Comparison of ENCODE assay signal across 7 mouse cellular contexts in the genomic region with DNA sequence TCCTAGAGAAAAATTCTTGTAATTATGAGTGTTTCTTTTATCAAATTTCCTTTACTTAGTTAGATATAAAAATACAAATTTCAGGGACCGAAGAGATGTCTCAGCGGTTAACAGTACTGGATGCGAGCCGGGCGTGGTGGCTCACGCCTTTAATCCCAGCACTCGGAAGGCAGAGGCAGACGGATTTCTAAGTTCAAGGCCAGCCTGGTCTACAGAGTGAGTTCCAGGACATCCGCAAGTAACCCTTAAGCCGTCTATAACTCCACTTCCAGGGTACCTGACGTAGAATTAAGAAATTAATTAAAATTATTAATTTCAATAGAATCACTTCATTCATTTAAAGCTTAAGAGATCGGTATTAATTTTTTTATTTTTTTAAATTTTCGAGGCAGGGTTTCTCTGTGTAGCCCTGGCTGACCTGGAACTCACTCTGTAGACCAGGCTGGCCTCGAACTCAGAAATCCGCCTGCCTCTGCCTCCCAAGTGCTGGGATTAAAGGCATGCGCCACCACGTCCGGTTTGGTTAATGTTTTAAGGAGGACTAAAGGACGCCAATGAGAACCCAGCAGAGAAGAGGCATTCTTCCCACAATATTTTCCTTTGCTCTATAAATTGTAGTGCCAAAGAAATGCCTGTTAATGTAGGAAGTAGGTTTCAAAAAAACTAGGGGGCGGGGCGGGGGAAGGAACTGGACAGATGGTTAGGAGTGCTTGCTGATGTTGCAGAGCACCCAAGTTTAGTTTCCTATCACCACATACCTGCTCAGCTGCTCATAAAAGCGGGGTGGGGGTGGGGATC. TPM values are rescaled to one million over a fixed set of nuclear protein-coding genes. Genes with fewer than 3 reads are reported as not detected.
A peak's percentile ranks its signal among the peaks of the same experiment; 100 is the strongest.
DNase-seq lines count a peak whose midpoint lies in the region; ATAC-seq lines count a peak whose summit lies in the region.

No protein-coding gene starts in this region.

- no peaks in the 10 kb centered on the region for H3K9me3 ChIP-seq in megakaryocyte, embryonic 14.5 days
- H3K9me3 ChIP-seq in hindbrain, embryonic 10.5 days = no peaks in the 10 kb centered on the region
- H3K9me3 ChIP-seq in midbrain, embryonic 11.5 days (ENCODE audit: control insufficient read depth, low read length) = no peaks in the 10 kb centered on the region

- peak overlapping the region; percentile 100 for H3K4me3 ChIP-seq in megakaryocyte, embryonic 14.5 days (replicated peaks)
- peak overlapping the region; percentile 83 for H3K4me3 ChIP-seq in hindbrain, embryonic 10.5 days
- peak overlapping the region; percentile 76 for H3K4me3 ChIP-seq in midbrain, embryonic 11.5 days (ENCODE audit: low read depth, low read length)

- peak overlapping the region; percentile 50 for H3K4me2 ChIP-seq in midbrain, embryonic 11.5 days

- H3K27ac ChIP-seq in hindbrain, embryonic 10.5 days = peak overlapping the region; percentile 96
- H3K27ac ChIP-seq in midbrain, embryonic 11.5 days (ENCODE audit: low read depth, low read length) = peak overlapping the region; percentile 67

- peaks cover 19% of the 10 kb centered on the region; the same call in 1 of the 2 replicates for H3K4me1 ChIP-seq in megakaryocyte, embryonic 14.5 days
- peaks cover 11% of the 10 kb centered on the region for H3K4me1 ChIP-seq in hindbrain, embryonic 10.5 days (replicated peaks)
- 0 out of 2 replicates have a peak, but pooled peaks cover 5% of the 10 kb centered on the region for H3K4me1 ChIP-seq in midbrain, embryonic 11.5 days (ENCODE audit: control insufficient read depth, insufficient read depth, low read length)

- peak; percentile 54 for DNase-seq in cerebellum, adult 9-11 months
- no peak for DNase-seq in hindbrain, embryonic 10.5 days (ENCODE audit: low spot score)
- DNase-seq in midbrain, embryonic 11.5 days (ENCODE audit: low spot score, missing footprints) = peak; percentile 70
- no peak for DNase-seq in adipocyte (ENCODE audit: low spot score)
- no peak for DNase-seq in kidney, postnatal 4 days

- peak overlapping the region; percentile 80 for H3K9ac ChIP-seq in midbrain, embryonic 11.5 days (ENCODE audit: low read length)

- peaks cover 6% of the 10 kb centered on the region for H3K36me3 ChIP-seq in megakaryocyte, embryonic 14.5 days (replicated peaks; ENCODE audit: low read length)
- peaks cover 11% of the 10 kb centered on the region for H3K36me3 ChIP-seq in hindbrain, embryonic 10.5 days
- no peaks in the 10 kb centered on the region; the same call in 1 of the 2 replicates for H3K36me3 ChIP-seq in midbrain, embryonic 11.5 days (ENCODE audit: control insufficient read depth, insufficient read depth, low read length)

- WGBS in hindbrain, embryonic 10.5 days = 69% methylated on average over 22 of the region's 22 CpGs
- 69% methylated on average over 22 of the region's 22 CpGs for WGBS in midbrain, embryonic 11.5 days

- ATAC-seq in megakaryocyte, adult 5-6 weeks (ENCODE audit: poor library complexity, severe bottlenecking) = no peak
- ATAC-seq in midbrain, embryonic 11.5 days (ENCODE audit: low FRiP score) = no peak

- no peaks in the 10 kb centered on the region for H3K27me3 ChIP-seq in megakaryocyte, embryonic 14.5 days (replicated peaks)
- H3K27me3 ChIP-seq in hindbrain, embryonic 10.5 days (ENCODE audit: insufficient read depth, poor library complexity, severe bottlenecking) = no peaks in the 10 kb centered on the region
- no peaks in the 10 kb centered on the region for H3K27me3 ChIP-seq in midbrain, embryonic 11.5 days (ENCODE audit: control insufficient read depth, insufficient read depth, low read length)

RNA-seq across cellular contexts. Expression of gene Atf2, which starts 1.2 kb away (rescaled TPM):
- polyA plus RNA-seq in megakaryocyte, embryonic 14.5 days (2012; ENCODE audit: insufficient read depth, low replicate concordance) = 3.1 and 3.2 TPM in 2 replicates
- 79.4 and 91.9 TPM in 2 replicates for total RNA-seq in megakaryocyte, adult 5-6 weeks (2015)
- 42.1 and 42.3 TPM in 2 replicates for total RNA-seq in megakaryocyte, adult 5-6 weeks (2017)
- polyA plus RNA-seq in hindbrain, embryonic 10.5 days (2016; fragmentation: Nextera tagmentation; extraction: Ambion mirVana) = 70.8 and 85.4 TPM in 2 replicates
- polyA plus RNA-seq in midbrain, embryonic 11.5 days (2014; fragmentation: Nextera tagmentation; extraction: Ambion mirVana) = 83.3 and 106 TPM in 2 replicates

RNA-seq across cellular contexts. Expression of gene Atp5g3, which starts 17.5 kb away (rescaled TPM):
- 451 and 1,553 TPM in 2 replicates for polyA plus RNA-seq in megakaryocyte, embryonic 14.5 days (2012; ENCODE audit: insufficient read depth, low replicate concordance)
- total RNA-seq in megakaryocyte, adult 5-6 weeks (2015) = 592 and 616 TPM in 2 replicates
- 102 and 104 TPM in 2 replicates for total RNA-seq in megakaryocyte, adult 5-6 weeks (2017)
- 858 and 927 TPM in 2 replicates for polyA plus RNA-seq in hindbrain, embryonic 10.5 days (2016; fragmentation: Nextera tagmentation; extraction: Ambion mirVana)
- polyA plus RNA-seq in midbrain, embryonic 11.5 days (2014; fragmentation: Nextera tagmentation; extraction: Ambion mirVana) = 831 and 886 TPM in 2 replicates

Comparison
In these comparisons a context has a peak if more than half of its experiments do, and no peak if none do; other contexts are left out.
1. DNase-seq: peak in cerebellum, adult 9-11 months (single experiment) and midbrain, embryonic 11.5 days (single experiment); none in hindbrain, embryonic 10.5 days (single experiment), adipocyte (single experiment) and kidney, postnatal 4 days (0 of 2).
2. RNA of gene Atf2, which starts 1.2 kb away (polyA plus RNA-seq): 83.3 to 106 TPM in midbrain, embryonic 11.5 days and 70.8 to 85.4 TPM in hindbrain, embryonic 10.5 days; 3.1 to 3.2 TPM in megakaryocyte, embryonic 14.5 days; every median in the first group is over 10 times any median in the second.
3. Peak in every context shown above with its lines, with median percentiles within 50 percentile points of each other: H3K4me3 ChIP-seq.